Mouse (Mus musculus) myocyte (in vitro differentiated cells): ENCODE measurements around the gene Hopx. TPM values are rescaled to one million over a fixed set of nuclear protein-coding genes. Genes with fewer than 3 reads are reported as not detected.

Experiments used
- H3K27me3 ChIP-seq: one replicate; pipeline ENCODE4 v1.6.1; 2011; ENCODE audit not compliant: control insufficient read depth, insufficient read depth, insufficient read length
- H3K36me3 ChIP-seq: one replicate; pipeline ENCODE4 v1.6.1; 2011; ENCODE audit not compliant: control insufficient read depth, insufficient read depth
- H3K4me2 ChIP-seq: one replicate; pipeline ENCODE4 v1.6.1; 2011; ENCODE audit warnings: low read depth, control low read depth
- H3K4me3 ChIP-seq: one replicate; pipeline ENCODE4 v1.5.1; 2011; ENCODE audit warnings: mild to moderate bottlenecking, control low read depth, moderate library complexity
- H3K79me2 ChIP-seq: one replicate; pipeline ENCODE4 v1.6.1; 2011; ENCODE audit not compliant: control insufficient read depth, insufficient read depth
- H3ac ChIP-seq: one replicate; pipeline ENCODE4 v1.6.1; 2011; ENCODE audit not compliant: control insufficient read depth, insufficient read length
- CEBPB ChIP-seq: IDR thresholded peaks from 2 replicates; pipeline ENCODE4 v1.6.1; 2011; ENCODE audit warnings: mild to moderate bottlenecking, moderate library complexity; ENCODE audit not compliant: poor library complexity, insufficient read depth, severe bottlenecking
- E2F4 ChIP-seq: IDR thresholded peaks from one replicate; pipeline ENCODE4 v1.6.1; 2011; ENCODE audit warnings: mild to moderate bottlenecking, control low read depth, moderate library complexity; ENCODE audit not compliant: insufficient read depth
- MAX ChIP-seq: IDR thresholded peaks from one replicate; pipeline ENCODE4 v1.6.1; 2011; ENCODE audit warnings: low read depth, mild to moderate bottlenecking, control low read depth
- MYOD1 ChIP-seq, 3 experiments: IDR thresholded peaks; one replicate each; pipeline ENCODE4 v1.6.1; 2011; ENCODE audit warnings: control low read depth in 2 of 3, low read depth in 2 of 3, mild to moderate bottlenecking in 2 of 3, moderate library complexity in 1 of 3; ENCODE audit not compliant: insufficient read length in 2 of 3, control insufficient read depth in 1 of 3
- MYOG ChIP-seq, 3 experiments: IDR thresholded peaks; one replicate each; pipeline ENCODE4 v1.6.1; 2011; ENCODE audit warnings: control low read depth in 2 of 3, low read depth in 2 of 3, mild to moderate bottlenecking in 2 of 3; ENCODE audit not compliant: insufficient read length in 2 of 3, control insufficient read depth in 1 of 3, insufficient read depth in 1 of 3
- POLR2A ChIP-seq: IDR thresholded peaks from one replicate; pipeline ENCODE4 v1.6.1; 2011; ENCODE audit warnings: low read depth, mild to moderate bottlenecking, control low read depth, moderate library complexity; ENCODE audit not compliant: insufficient read length
- POLR2AphosphoS2 ChIP-seq: IDR thresholded peaks from one replicate; pipeline ENCODE4 v1.6.1; 2011; ENCODE audit warnings: low read depth, control low read depth; ENCODE audit not compliant: insufficient read length
- REST ChIP-seq: IDR thresholded peaks from one replicate; pipeline ENCODE4 v1.6.1; 2011; ENCODE audit warnings: mild to moderate bottlenecking, control low read depth, moderate library complexity; ENCODE audit not compliant: insufficient read depth, insufficient read length
- SRF ChIP-seq: IDR thresholded peaks from one replicate; pipeline ENCODE4 v1.6.1; 2011; ENCODE audit warnings: low read depth; ENCODE audit not compliant: control insufficient read depth, insufficient read length
- TCF12 ChIP-seq: IDR thresholded peaks from one replicate; pipeline ENCODE4 v1.6.1; 2011; ENCODE audit warnings: mild to moderate bottlenecking, control low read depth; ENCODE audit not compliant: poor library complexity, insufficient read depth, severe bottlenecking
- TCF3 ChIP-seq: IDR thresholded peaks from one replicate; pipeline ENCODE4 v1.6.1; 2011; ENCODE audit warnings: low read depth, control low read depth; ENCODE audit not compliant: insufficient read length
- USF1 ChIP-seq: IDR thresholded peaks from one replicate; pipeline ENCODE4 v1.6.1; 2011; ENCODE audit warnings: low read depth, mild to moderate bottlenecking, control low read depth, moderate library complexity
- polyA plus RNA-seq: library from polyadenylated mRNA; unstranded; fragments of >200 nt; fragmentation: generic; extraction: Trizol; gene quantifications from one replicate; pipeline ENCODE4 v1.2.1, GENCODE M21; 2012; ENCODE audit warnings: missing spikeins

Hopx gene
- polyA plus RNA-seq, 1 experiment, result 0.68 TPM

- H3ac ChIP-seq, result no peak overlapping the region
- H3K79me2 ChIP-seq, result no peaks in the 10 kb centered on the region
- no peaks in the 10 kb centered on the region for H3K36me3 ChIP-seq
- H3K4me2 ChIP-seq, result no peak overlapping the region
- no peak overlapping the region for H3K4me3 ChIP-seq
- no peaks in the 10 kb centered on the region for H3K27me3 ChIP-seq
- TF ChIP-seq REST (no peak), CEBPB (no peak), E2F4 (no peak), MYOG (IDR thresholded peaks at IDR 0.05; ENCODE audit: control insufficient read depth in 1 of 3, insufficient read depth in 1 of 3, insufficient read length in 2 of 3, low read depth in 2 of 3) (no peak), TCF3 (no peak), SRF (no peak), TCF12 (no peak)
Observed at GRCm38 (mm10) chr5:77126415-77126968, 11.6 kb upstream of the Hopx start.

- Histone ChIP-seq H3K4me2 (peak overlapping the region; percentile 63), H3ac (no peak overlapping the region), H3K79me2 (no peaks in the 10 kb centered on the region), H3K27me3 (no peaks in the 10 kb centered on the region), H3K36me3 (no peaks in the 10 kb centered on the region), H3K4me3 (no peak overlapping the region)
- TF ChIP-seq REST, result no peak
- TF ChIP-seq POLR2AphosphoS2, result no peak
- no peak for TF ChIP-seq E2F4
- TF ChIP-seq MAX, result no peak
- TF ChIP-seq USF1, result no peak
- no peak for TF ChIP-seq CEBPB
- TF ChIP-seq TCF12, result no peak
- TF ChIP-seq TCF3, result no peak
- TF ChIP-seq MYOG (IDR thresholded peaks at IDR 0.05; ENCODE audit: control insufficient read depth in 1 of 3, insufficient read depth in 1 of 3, insufficient read length in 2 of 3, low read depth in 2 of 3), result no peak
- no peak for TF ChIP-seq POLR2A
- no peak for TF ChIP-seq MYOD1 (IDR thresholded peaks at IDR 0.05; ENCODE audit: control insufficient read depth in 1 of 3, insufficient read length in 2 of 3, low read depth in 2 of 3)
- no peak for TF ChIP-seq SRF
Observed at GRCm38 (mm10) chr5:77124817-77125283, 9.9 kb upstream of the Hopx start.

- H3K27me3 ChIP-seq, result no peaks in the 10 kb centered on the region
- no peak overlapping the region for H3ac ChIP-seq
- no peak overlapping the region for H3K4me3 ChIP-seq
- H3K4me2 ChIP-seq, result peak overlapping the region; percentile 63
- H3K36me3 ChIP-seq, result no peaks in the 10 kb centered on the region
- H3K79me2 ChIP-seq, result no peaks in the 10 kb centered on the region
- TF ChIP-seq MAX, result no peak
- peak in 1 of 3 experiments; percentile 11 for TF ChIP-seq MYOD1 (IDR thresholded peaks at IDR 0.05; ENCODE audit: control insufficient read depth in 1 of 3, insufficient read length in 2 of 3, low read depth in 2 of 3)
Observed at GRCm38 (mm10) chr5:77124165-77124564, 9.2 kb upstream of the Hopx start.

- no peaks in the 10 kb centered on the region for H3K27me3 ChIP-seq
- H3ac ChIP-seq, result no peak overlapping the region
- TF ChIP-seq MYOD1 (IDR thresholded peaks at IDR 0.05; ENCODE audit: control insufficient read depth in 1 of 3, insufficient read length in 2 of 3, low read depth in 2 of 3) (peak; percentile 30 to 74 (median 48)), MYOG (IDR thresholded peaks at IDR 0.05; ENCODE audit: control insufficient read depth in 1 of 3, insufficient read depth in 1 of 3, insufficient read length in 2 of 3, low read depth in 2 of 3) (peak in 2 of 3 experiments; percentile 43 to 45), TCF12 (no peak)
- no peaks in the 10 kb centered on the region for H3K36me3 ChIP-seq
- peak overlapping the region; percentile 63 for H3K4me2 ChIP-seq
- H3K79me2 ChIP-seq, result no peaks in the 10 kb centered on the region
- no peak overlapping the region for H3K4me3 ChIP-seq
Observed at GRCm38 (mm10) chr5:77123597-77123996, 8.7 kb upstream of the Hopx start.

- Histone ChIP-seq H3K36me3 (no peaks in the 10 kb centered on the region), H3K27me3 (no peaks in the 10 kb centered on the region), H3K4me3 (no peak overlapping the region), H3ac (no peak overlapping the region), H3K79me2 (no peaks in the 10 kb centered on the region), H3K4me2 (peak overlapping the region; percentile 63)
- peak; percentile 61 to 83 (median 73) for TF ChIP-seq MYOD1 (IDR thresholded peaks at IDR 0.05; ENCODE audit: control insufficient read depth in 1 of 3, insufficient read length in 2 of 3, low read depth in 2 of 3)
- no peak for TF ChIP-seq USF1
- TF ChIP-seq MYOG (IDR thresholded peaks at IDR 0.05; ENCODE audit: control insufficient read depth in 1 of 3, insufficient read depth in 1 of 3, insufficient read length in 2 of 3, low read depth in 2 of 3), result peak in 1 of 3 experiments; percentile 5
Observed at GRCm38 (mm10) chr5:77122254-77123192, 7.6 kb upstream of the Hopx start.
